ENCODE assay signal across 8 mouse cellular contexts in genomic region chr4:10905234-10905801, GRCm38 (mm10). TPM values are rescaled to one million over a fixed set of nuclear protein-coding genes. Genes with fewer than 3 reads are reported as not detected.
DNase-seq lines count a peak whose midpoint lies in the region; ATAC-seq and TF ChIP-seq lines count a peak whose summit lies in the region.

No protein-coding gene starts in this region.

- ATAC-seq in hematopoietic stem cell, adult 5-6 weeks (replicated peaks in 1 of 2; ENCODE audit: insufficient read depth in 1 of 2, low FRiP score in 2 of 2, low TSS enrichment in 1 of 2, low read depth in 1 of 2, poor library complexity in 2 of 2, severe bottlenecking in 2 of 2), result peak; percentile 83 to 91
- peak; percentile 87 for ATAC-seq in megakaryocyte progenitor cell, adult 5-6 weeks (replicated peaks; ENCODE audit: poor library complexity)

- H3K27ac ChIP-seq in ES-Bruce4 (ENCODE audit: insufficient read depth, low read length), result no peak overlapping the region

- no peaks in the 10 kb centered on the region for H3K4me1 ChIP-seq in ES-Bruce4 (ENCODE audit: control insufficient read depth, insufficient read depth, low read length)

- no peak for TF ChIP-seq POLR2A in ES-Bruce4 (IDR thresholded peaks at IDR 0.05; ENCODE audit: insufficient read depth, low read length)

- 0 out of 2 replicates have a peak overlapping the region, but pooled peaks have one; percentile 6 for H3K4me3 ChIP-seq in ES-Bruce4 (ENCODE audit: low read depth, low read length)

- H3K9me3 ChIP-seq in ES-Bruce4 (replicated peaks; ENCODE audit: control insufficient read depth, insufficient read depth, low read length, poor library complexity, severe bottlenecking), result no peaks in the 10 kb centered on the region

- H3K36me3 ChIP-seq in ES-Bruce4 (ENCODE audit: control insufficient read depth, insufficient read depth, low read length, poor library complexity, severe bottlenecking), result no peaks in the 10 kb centered on the region

- no peak overlapping the region for H3K9ac ChIP-seq in ES-Bruce4 (ENCODE audit: low read depth, poor library complexity, severe bottlenecking)

- H3K27me3 ChIP-seq in ES-Bruce4 (ENCODE audit: control insufficient read depth, insufficient read depth, low read length, poor library complexity, severe bottlenecking), result no peaks in the 10 kb centered on the region

- peak; percentile 11 for DNase-seq in brain, adult 2 months (ENCODE audit: low read depth, low spot score)
- no peak for DNase-seq in frontal cortex, postnatal 25 days (ENCODE audit: low spot score in 2 of 2)
- DNase-seq in adrenal gland, postnatal 25 days, result no peak
- DNase-seq in thymus, postnatal 14 days, result no peak
- no peak for DNase-seq in layer of hippocampus, postnatal 10 days (ENCODE audit: low spot score in 2 of 2)

- no peak for TF ChIP-seq EP300 in ES-Bruce4 (IDR thresholded peaks at IDR 0.05; ENCODE audit: insufficient read depth, low read depth, low read length)

- TF ChIP-seq CTCF in ES-Bruce4 (IDR thresholded peaks at IDR 0.05; ENCODE audit: low read depth, low read length), result no peak

RNA-seq across cellular contexts. Expression of gene 2610301B20Rik, which starts 31.0 kb away (rescaled TPM):
- 14.3 and 16.9 TPM in 2 replicates for polyA plus RNA-seq in ES-Bruce4 (2011; ENCODE audit: insufficient read depth, insufficient read length, low read depth, missing spikeins)
- 14.9 and 15.4 TPM in 2 replicates for total RNA-seq in hematopoietic stem cell, adult 5-6 weeks (2017)
- 25.4 and 28.4 TPM in 2 replicates for total RNA-seq in megakaryocyte progenitor cell, adult 5-6 weeks (2015)
- 6.3 and 9.8 TPM in 2 replicates for total RNA-seq in megakaryocyte progenitor cell, adult 5-6 weeks (2017)
- total RNA-seq in adrenal gland, postnatal 25 days (2021), result 18.5 and 22.0 TPM in 2 replicates
- 10 to 100 TPM; 26.2 to 27.5 TPM for total RNA-seq in layer of hippocampus, postnatal 10 days (2021)
